Mouse (Mus musculus): Measurements from ENCODE around the gene Hoxa11. TPM values are rescaled to one million over a fixed set of nuclear protein-coding genes. Genes with fewer than 3 reads are reported as not detected.

The Hoxa11 gene
- polyA plus RNA-seq, 1 experiment from 2014 or later = not detected

DNA sequence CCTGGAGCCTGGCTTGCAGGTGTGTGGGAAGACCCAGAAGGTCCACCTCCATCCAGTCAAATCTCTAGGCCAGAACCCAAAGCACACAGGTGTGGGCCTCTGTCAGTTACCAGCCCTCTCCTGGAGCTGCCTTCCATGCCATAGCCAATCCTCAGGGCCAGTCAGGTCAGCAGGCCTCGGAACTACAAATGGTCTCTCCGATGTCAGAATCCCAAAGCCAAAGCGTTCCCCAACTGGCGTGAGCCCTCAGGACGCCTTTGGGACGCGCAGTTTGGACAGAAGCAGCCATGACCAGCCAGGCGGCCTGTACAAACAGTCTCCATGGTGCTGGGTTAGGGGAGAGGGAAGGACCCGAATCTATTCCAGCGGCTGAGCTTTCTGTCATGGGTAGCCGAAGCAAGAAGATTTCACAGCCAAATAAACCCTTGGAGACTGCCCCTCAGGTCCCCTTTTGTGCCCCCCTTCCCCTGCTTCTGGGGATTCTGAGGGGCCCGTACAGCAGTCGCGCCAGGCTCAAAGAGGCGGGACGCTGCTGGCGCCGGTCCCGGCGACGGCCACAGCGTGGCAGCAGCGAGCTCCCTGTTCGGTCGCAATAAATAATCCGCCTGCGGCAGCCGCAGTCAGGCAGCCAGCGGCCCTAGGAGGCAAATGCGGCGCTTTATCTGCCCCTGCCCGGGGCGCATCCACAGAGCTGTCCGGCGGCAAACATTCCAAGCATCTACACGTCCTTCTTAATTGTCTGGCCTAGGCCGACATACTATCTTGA, 34.3 kb downstream of the Hoxa11 start:
- H3K9ac ChIP-seq (replicated peaks; ENCODE audit: low read depth) = no peak overlapping the region
- H3K36me3 ChIP-seq (ENCODE audit: insufficient read depth, low read length) = no peaks in the 10 kb centered on the region
- H3K4me3 ChIP-seq (ENCODE audit: low read depth, low read length) = peak overlapping the region; percentile 48
- peak overlapping the region; percentile 61 for H3K4me2 ChIP-seq (replicated peaks; ENCODE audit: low read depth, low read length)
- peaks cover 3% of the 10 kb centered on the region; the same call in 1 of the 2 replicates for H3K4me1 ChIP-seq (ENCODE audit: insufficient read depth, low read depth, low read length)
- no peaks in the 10 kb centered on the region for H3K9me3 ChIP-seq (ENCODE audit: low read length)
- 3% methylated on average over 37 of the region's 37 CpGs for WGBS
- DNase-seq (ENCODE audit: low spot score) = peak; percentile 87
- TF ChIP-seq CTCF (IDR thresholded peaks at IDR 0.05) (peak; percentile 83), EP300 (IDR thresholded peaks at IDR 0.05) (no peak)
- H3K27me3 ChIP-seq (replicated peaks; ENCODE audit: insufficient read depth, low read length) = peaks cover 73% of the 10 kb centered on the region
- ATAC-seq = peak; percentile 74
- H3K27ac ChIP-seq (ENCODE audit: low read length) = no peak overlapping the region

DNA sequence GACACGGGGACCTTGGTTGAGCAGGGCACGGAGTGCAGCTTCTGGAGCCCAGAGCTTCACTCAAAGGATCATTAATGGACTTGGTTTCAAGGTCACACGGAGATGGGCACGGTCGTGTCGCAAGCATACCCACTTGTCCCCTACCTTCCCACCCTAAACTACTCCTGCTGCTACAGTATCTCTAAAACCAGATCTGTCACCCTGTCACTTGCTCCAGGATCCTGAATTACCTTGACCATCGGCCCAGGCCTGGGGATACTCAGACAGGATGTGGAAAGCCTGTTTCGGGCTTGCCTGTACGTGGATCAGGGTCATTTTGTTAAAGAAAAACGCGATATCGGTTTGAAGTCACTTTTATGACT, 35.9 kb downstream of the Hoxa11 start:
- Histone ChIP-seq H3K27ac (ENCODE audit: low read length) (no peak overlapping the region), H3K9ac (replicated peaks; ENCODE audit: low read depth) (no peak overlapping the region), H3K4me2 (replicated peaks; ENCODE audit: low read depth, low read length) (peak overlapping the region; percentile 75), H3K36me3 (ENCODE audit: insufficient read depth, low read length) (no peaks in the 10 kb centered on the region), H3K9me3 (ENCODE audit: low read length) (no peaks in the 10 kb centered on the region), H3K4me1 (ENCODE audit: insufficient read depth, low read depth, low read length) (peaks cover 3% of the 10 kb centered on the region; the same call in 1 of the 2 replicates), H3K4me3 (ENCODE audit: low read depth, low read length) (peak overlapping the region; percentile 40), H3K27me3 (replicated peaks; ENCODE audit: insufficient read depth, low read length) (peaks cover 62% of the 10 kb centered on the region)
- TF ChIP-seq CTCF (IDR thresholded peaks at IDR 0.05) = no peak
- 44% methylated on average over 12 of the region's 12 CpGs for WGBS
- DNase-seq (ENCODE audit: low spot score) = no peak
- no peak for ATAC-seq

DNA sequence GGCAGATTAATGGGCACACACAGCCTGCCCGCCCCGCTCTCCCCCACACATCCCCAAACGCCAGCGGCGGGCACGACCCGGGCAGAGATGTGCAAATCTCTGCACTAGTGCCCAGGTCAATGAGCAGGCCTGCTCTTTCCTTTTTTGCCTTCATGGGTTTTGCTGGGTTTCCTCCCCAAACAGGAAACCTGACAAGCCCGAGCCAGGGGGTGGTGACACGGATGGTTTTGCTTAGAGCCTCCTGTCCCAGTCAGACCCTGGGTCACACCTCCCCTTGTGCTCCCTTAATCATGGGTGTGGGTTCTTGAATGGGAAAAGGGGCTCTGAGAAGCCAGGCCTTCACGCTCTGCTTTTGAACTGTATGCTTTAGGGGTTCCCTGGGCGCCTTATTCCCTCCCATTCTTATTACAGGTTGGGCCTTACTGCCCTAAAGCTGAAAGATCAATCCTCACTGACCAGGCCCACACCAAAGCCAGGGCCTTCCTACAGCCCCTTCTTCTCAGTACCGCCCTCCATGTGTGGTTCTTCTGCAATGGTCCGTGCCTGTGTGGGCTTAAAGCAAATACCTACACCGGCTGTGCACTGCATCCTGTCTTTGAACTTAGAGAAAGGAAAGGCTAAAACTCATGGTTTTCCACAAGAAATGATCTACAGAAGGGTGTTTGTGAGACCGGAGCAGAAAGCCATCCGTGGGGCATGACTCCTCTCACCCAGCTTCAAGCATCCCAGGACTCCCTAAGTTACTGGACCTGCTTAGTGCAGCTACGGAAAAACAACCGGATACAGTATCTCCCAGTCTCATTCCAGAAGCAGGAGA, 36.5 kb downstream of the Hoxa11 start:
- H3K9me3 ChIP-seq (ENCODE audit: low read length) = no peaks in the 10 kb centered on the region
- peaks cover 3% of the 10 kb centered on the region; the same call in 1 of the 2 replicates for H3K4me1 ChIP-seq (ENCODE audit: insufficient read depth, low read depth, low read length)
- peak overlapping the region; percentile 59 for H3K27ac ChIP-seq (ENCODE audit: low read length)
- no peaks in the 10 kb centered on the region for H3K36me3 ChIP-seq (ENCODE audit: insufficient read depth, low read length)
- peak overlapping the region; percentile 40 for H3K4me3 ChIP-seq (ENCODE audit: low read depth, low read length)
- ATAC-seq (no peak), DNase-seq (ENCODE audit: low spot score) (no peak)
- 0 out of 2 replicates have a peak overlapping the region, but pooled peaks have one; percentile 27 for H3K9ac ChIP-seq (replicated peaks; ENCODE audit: low read depth)
- WGBS = 28% methylated on average over 16 of the region's 18 CpGs
- no peak for TF ChIP-seq EP300 (IDR thresholded peaks at IDR 0.05)
- no peak for TF ChIP-seq CTCF (IDR thresholded peaks at IDR 0.05)
- H3K27me3 ChIP-seq (replicated peaks; ENCODE audit: insufficient read depth, low read length) = peaks cover 56% of the 10 kb centered on the region
- peak overlapping the region; percentile 75 for H3K4me2 ChIP-seq (replicated peaks; ENCODE audit: low read depth, low read length)

DNA sequence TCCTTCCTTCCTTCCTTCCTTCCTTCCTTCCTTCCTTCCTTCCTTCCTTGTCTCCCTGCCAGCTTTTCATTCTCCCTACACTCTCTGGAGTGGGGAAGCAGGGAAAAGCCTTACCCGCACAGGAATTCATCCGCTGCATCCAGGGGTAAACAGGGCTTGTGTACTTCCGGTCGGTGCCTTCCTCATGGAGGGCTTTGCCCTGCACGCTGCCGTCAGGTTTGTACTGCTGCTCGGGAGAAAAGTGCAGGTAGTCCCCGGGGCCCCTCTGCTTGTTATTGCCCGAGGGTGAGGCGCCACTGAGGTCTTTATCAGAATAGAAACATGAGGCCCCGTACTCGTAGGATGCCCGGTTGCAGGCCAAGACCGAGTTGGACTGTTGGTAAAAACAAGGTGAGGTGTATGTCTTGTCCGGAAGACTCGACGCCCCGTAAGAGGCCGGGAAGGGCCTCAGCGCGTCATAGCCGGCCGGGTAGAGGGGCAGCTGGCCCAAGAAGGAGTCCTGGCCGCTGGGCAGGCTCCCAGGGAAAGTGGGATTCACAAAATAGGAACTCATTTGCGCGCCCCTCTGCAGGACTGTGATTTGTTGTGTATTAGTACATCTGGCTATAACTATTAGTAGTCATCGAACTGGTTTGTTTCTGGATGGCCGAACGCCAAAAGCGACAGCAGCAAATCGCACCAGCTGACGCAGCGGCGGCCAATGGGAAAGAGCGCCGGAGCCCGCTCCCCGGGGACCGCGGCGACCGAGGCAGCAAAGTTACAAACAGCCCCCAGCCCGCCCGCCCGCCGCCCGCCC, 37.3 kb downstream of the Hoxa11 start, which contains the start of gene Hoxa6:
Gene Hoxa6 (minus strand): TSS at position 651 of the 796 bp plus-strand sequence.
- 0 out of 2 replicates have a peak within 1 kb of the TSS, but pooled peaks have one; percentile 27 for H3K9ac ChIP-seq (replicated peaks; ENCODE audit: low read depth)
- peak within 1 kb of the TSS; percentile 75 for H3K4me2 ChIP-seq (replicated peaks; ENCODE audit: low read depth, low read length)
- H3K27me3 ChIP-seq (replicated peaks; ENCODE audit: insufficient read depth, low read length) = peaks cover 53% of the 10 kb centered on the region
- peaks cover 3% of the 10 kb centered on the region; the same call in 1 of the 2 replicates for H3K4me1 ChIP-seq (ENCODE audit: insufficient read depth, low read depth, low read length)
- WGBS = 4% methylated on average over 45 of the region's 47 CpGs
- H3K4me3 ChIP-seq (ENCODE audit: low read depth, low read length) = peak within 1 kb of the TSS; percentile 40
- no peaks in the 10 kb centered on the region for H3K36me3 ChIP-seq (ENCODE audit: insufficient read depth, low read length)
- H3K9me3 ChIP-seq (ENCODE audit: low read length) = no peaks in the 10 kb centered on the region
- DNase-seq (ENCODE audit: low spot score) (no peak), ATAC-seq (no peak)
- peak within 1 kb of the TSS; percentile 59 for H3K27ac ChIP-seq (ENCODE audit: low read length)
- TF ChIP-seq CTCF (IDR thresholded peaks at IDR 0.05) (no peak), EP300 (IDR thresholded peaks at IDR 0.05) (no peak)

DNA sequence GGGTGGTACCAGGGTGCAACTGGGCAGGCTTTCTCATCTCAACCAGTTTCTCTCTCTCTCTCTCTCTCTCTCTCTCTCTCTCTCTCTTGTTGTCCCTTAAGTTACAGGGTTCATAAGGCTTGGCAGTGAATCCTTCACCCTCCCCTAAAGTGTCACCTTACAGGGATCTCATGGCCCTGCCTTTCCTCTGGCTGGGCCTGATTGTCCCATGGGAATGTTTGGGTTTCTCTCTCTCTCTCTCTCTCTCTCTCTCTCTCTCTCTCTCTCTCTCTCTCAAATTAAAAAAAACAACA, 38.0 kb downstream of the Hoxa11 start:
- peak overlapping the region; percentile 75 for H3K4me2 ChIP-seq (replicated peaks; ENCODE audit: low read depth, low read length)
- no peaks in the 10 kb centered on the region for H3K36me3 ChIP-seq (ENCODE audit: insufficient read depth, low read length)
- H3K4me3 ChIP-seq (ENCODE audit: low read depth, low read length) = peak overlapping the region; percentile 1; the same call in 1 of the 2 replicates
- no peak overlapping the region for H3K9ac ChIP-seq (replicated peaks; ENCODE audit: low read depth)
- peaks cover 47% of the 10 kb centered on the region; the same call in 1 of the 2 replicates for H3K27me3 ChIP-seq (replicated peaks; ENCODE audit: insufficient read depth, low read length)
- TF ChIP-seq CTCF (IDR thresholded peaks at IDR 0.05) (no peak), EP300 (IDR thresholded peaks at IDR 0.05) (no peak)
- DNase-seq (ENCODE audit: low spot score) = no peak
- no peak for ATAC-seq
- H3K27ac ChIP-seq (ENCODE audit: low read length) = 0 out of 2 replicates have a peak overlapping the region, but pooled peaks have one; percentile 59
- H3K4me1 ChIP-seq (ENCODE audit: insufficient read depth, low read depth, low read length) = peaks cover 3% of the 10 kb centered on the region; the same call in 1 of the 2 replicates
- no peaks in the 10 kb centered on the region for H3K9me3 ChIP-seq (ENCODE audit: low read length)
